Mouse (Mus musculus) MEL (cell line): ENCODE data around the gene Eif1. TPM values are rescaled to one million over a fixed set of nuclear protein-coding genes. Genes with fewer than 3 reads are reported as not detected.
A peak's percentile ranks its signal among the peaks of the same experiment; 100 is the strongest.

Experiments used
- DNase-seq: peaks from one replicate; pipeline ENCODE4 v3.0.0; 2011; ENCODE audit warnings: low read depth, low spot score
- H3K27ac ChIP-seq: 2 replicates; pipeline ENCODE4 v1.5.1; 2012; ENCODE audit warnings: low read depth, mild to moderate bottlenecking, control low read depth, low read length, moderate library complexity; ENCODE audit not compliant: control insufficient read depth
- H3K27me3 ChIP-seq, 2 experiments: fragments of 150-350 bp in 1 of 2; sonication (generic) in 1 of 2; 2 replicates each; pipeline ENCODE4 v1.6.1; 2012; ENCODE audit warnings: low read length in 2 of 2, mild to moderate bottlenecking in 2 of 2, improper control_type of control experiment in 1 of 2, moderate library complexity in 1 of 2; ENCODE audit not compliant: insufficient read depth in 2 of 2, control insufficient read depth in 1 of 2
- H3K36me3 ChIP-seq, 2 experiments: 2 replicates each; pipeline ENCODE4 v1.6.1; 2012 to 2014; ENCODE audit warnings: low read length in 2 of 2, improper control_type of control experiment in 1 of 2, inconsistent platforms in 1 of 2, mild to moderate bottlenecking in 1 of 2; ENCODE audit not compliant: insufficient read depth in 2 of 2, control insufficient read depth in 1 of 2
- H3K4me1 ChIP-seq, 2 experiments: fragments of 150-350 bp in 1 of 2; sonication (generic) in 1 of 2; 2 replicates each; pipeline ENCODE4 v1.6.1; 2012; ENCODE audit warnings: low read length in 2 of 2, improper control_type of control experiment in 1 of 2, mild to moderate bottlenecking in 1 of 2; ENCODE audit not compliant: insufficient read depth in 2 of 2, control insufficient read depth in 1 of 2
- H3K4me3 ChIP-seq, 2 experiments: fragments of 150-350 bp in 1 of 2; sonication (generic) in 1 of 2; 2 replicates each; pipeline ENCODE4 v1.5.1; 2012; ENCODE audit warnings: low read depth in 2 of 2, low read length in 2 of 2, mild to moderate bottlenecking in 2 of 2, moderate library complexity in 2 of 2, control low read depth in 1 of 2, improper control_type of control experiment in 1 of 2; ENCODE audit not compliant: control insufficient read depth in 1 of 2, insufficient read depth in 1 of 2
- H3K79me2 ChIP-seq: 2 replicates; pipeline ENCODE4 v1.6.1; 2012; ENCODE audit warnings: mild to moderate bottlenecking, low read length, moderate library complexity; ENCODE audit not compliant: control insufficient read depth, poor library complexity, insufficient read depth
- H3K9ac ChIP-seq: 2 replicates; pipeline ENCODE4 v1.6.1; 2012; ENCODE audit warnings: low read depth, mild to moderate bottlenecking, control low read depth, low read length, moderate library complexity; ENCODE audit not compliant: control insufficient read depth, poor library complexity, severe bottlenecking
- H3K9me3 ChIP-seq: fragments of 150-350 bp; sonication (generic); replicated peaks from 2 replicates; pipeline ENCODE4 v1.6.1; 2012; ENCODE audit warnings: mild to moderate bottlenecking, low read length, improper control_type of control experiment, moderate library complexity; ENCODE audit not compliant: insufficient read depth
- CTCF ChIP-seq, 3 experiments: IDR thresholded peaks in 2 of 3; conservative IDR thresholded peaks in 1 of 3; 2 replicates each; pipeline ENCODE4 v1.5.1; 2011 to 2012; ENCODE audit warnings: low read length in 3 of 3, low read depth in 2 of 3, mild to moderate bottlenecking in 2 of 3, improper control_type of control experiment in 1 of 3, inconsistent platforms in 1 of 3, mixed read lengths in 1 of 3, moderate library complexity in 1 of 3; ENCODE audit not compliant: control insufficient read depth in 1 of 3, insufficient read depth in 1 of 3, poor library complexity in 1 of 3, severe bottlenecking in 1 of 3
- E2F4 ChIP-seq: IDR thresholded peaks from 2 replicates; pipeline ENCODE4 v1.6.1; 2011; ENCODE audit warnings: low read depth, low read length, improper control_type of control experiment, borderline replicate concordance
- ELF1 ChIP-seq: IDR thresholded peaks from 2 replicates; pipeline ENCODE4 v1.6.1; 2014; ENCODE audit warnings: low read depth, mild to moderate bottlenecking, inconsistent platforms, low read length, improper control_type of control experiment, moderate library complexity
- EP300 ChIP-seq, 2 experiments: IDR thresholded peaks; 2 replicates each; pipeline ENCODE4 v1.6.1; 2011; ENCODE audit warnings: improper control_type of control experiment in 2 of 2, low read length in 2 of 2, low read depth in 1 of 2, mild to moderate bottlenecking in 1 of 2
- ETS1 ChIP-seq: IDR thresholded peaks from 2 replicates; pipeline ENCODE4 v1.6.1; 2012; ENCODE audit warnings: low read depth, mild to moderate bottlenecking, inconsistent platforms, low read length, improper control_type of control experiment, moderate library complexity
- JUND ChIP-seq: IDR thresholded peaks from 2 replicates; pipeline ENCODE4 v1.6.1; 2011; ENCODE audit warnings: low read depth, mild to moderate bottlenecking, improper control_type of control experiment, low read length
- MEF2A ChIP-seq: IDR thresholded peaks from 2 replicates; pipeline ENCODE4 v1.6.1; 2014; ENCODE audit warnings: low read depth, mild to moderate bottlenecking, inconsistent platforms, low read length, improper control_type of control experiment; ENCODE audit not compliant: poor library complexity, insufficient replicate concordance, severe bottlenecking; ENCODE audit errors: extremely low read depth
- MXI1 ChIP-seq: IDR thresholded peaks from 2 replicates; pipeline ENCODE4 v1.6.1; 2011; ENCODE audit warnings: mild to moderate bottlenecking, low read depth, low read length, improper control_type of control experiment
- MYC ChIP-seq: IDR thresholded peaks from 2 replicates; pipeline ENCODE4 v1.6.1; 2011; ENCODE audit warnings: low read depth, mild to moderate bottlenecking, low read length, improper control_type of control experiment, moderate library complexity
- NELFE ChIP-seq: IDR thresholded peaks from 2 replicates; pipeline ENCODE4 v1.6.1; 2011; ENCODE audit warnings: low read depth, low read length, improper control_type of control experiment
- POLR2A ChIP-seq, 2 experiments: IDR thresholded peaks; 2 replicates each; pipeline ENCODE4 v1.6.1; 2011 to 2012; ENCODE audit warnings: low read length in 2 of 2, mild to moderate bottlenecking in 2 of 2, control low read depth in 1 of 2, improper control_type of control experiment in 1 of 2, low read depth in 1 of 2, moderate library complexity in 1 of 2; ENCODE audit not compliant: control insufficient read depth in 1 of 2, insufficient read depth in 1 of 2, poor library complexity in 1 of 2
- POLR2AphosphoS2 ChIP-seq: IDR thresholded peaks from 2 replicates; pipeline ENCODE4 v1.6.1; 2011; ENCODE audit warnings: low read length, improper control_type of control experiment
- RAD21 ChIP-seq: IDR thresholded peaks from 2 replicates; pipeline ENCODE4 v1.6.1; 2011; ENCODE audit warnings: mild to moderate bottlenecking, low read depth, low read length, improper control_type of control experiment
- SIN3A ChIP-seq: IDR thresholded peaks from 2 replicates; pipeline ENCODE4 v1.6.1; 2012; ENCODE audit warnings: low read length, improper control_type of control experiment, inconsistent platforms
- SMC3 ChIP-seq: IDR thresholded peaks from 2 replicates; pipeline ENCODE4 v1.6.1; 2011; ENCODE audit warnings: low read depth, low read length, improper control_type of control experiment
- TAL1 ChIP-seq: IDR thresholded peaks from 2 replicates; pipeline ENCODE4 v1.6.1; 2012; ENCODE audit warnings: mild to moderate bottlenecking, inconsistent platforms, low read length, moderate library complexity, mixed read lengths
- TBP ChIP-seq: IDR thresholded peaks from 2 replicates; pipeline ENCODE4 v1.8.0; 2011; ENCODE audit warnings: low read depth, low read length, improper control_type of control experiment
- ZC3H11A ChIP-seq: IDR thresholded peaks from 2 replicates; pipeline ENCODE4 v1.6.1; 2012; ENCODE audit warnings: low read depth, mild to moderate bottlenecking, inconsistent platforms, low read length, improper control_type of control experiment
- ZKSCAN1 ChIP-seq: IDR thresholded peaks from 2 replicates; pipeline ENCODE4 v1.6.1; 2012; ENCODE audit warnings: low read depth, mild to moderate bottlenecking, inconsistent platforms, low read length, improper control_type of control experiment, moderate library complexity
- ZMIZ1 ChIP-seq: IDR thresholded peaks from 2 replicates; pipeline ENCODE4 v1.6.1; 2012; ENCODE audit warnings: low read depth, mild to moderate bottlenecking, inconsistent platforms, low read length, improper control_type of control experiment, moderate library complexity
- polyA plus RNA-seq, 2 experiments: library from polyadenylated mRNA; stranded (reverse) in 1 of 2; unstranded in 1 of 2; fragments of >175 nt in 1 of 2; fragments of >200 nt in 1 of 2; gene quantifications; 2 replicates each; pipeline versions ENCODE4 v1.2.1 to v1.2.4; 2012; ENCODE audit warnings: low replicate concordance in 2 of 2, low read depth in 1 of 2; ENCODE audit not compliant: insufficient read length in 2 of 2, insufficient read depth in 1 of 2, missing spikeins in 1 of 2
- total RNA-seq: library from RNA; depleted of rRNA; stranded (reverse); fragments of 300-350 nt; gene quantifications from 2 replicates; pipeline ENCODE4 v1.2.3, GENCODE M21; 2012

Eif1 gene
- total and polyA plus RNA-seq, 3 experiments = 289 to 926 (median 320) TPM

- no peak for TF ChIP-seq NELFE
- no peak for TF ChIP-seq ETS1
- TF ChIP-seq ZC3H11A = peak; percentile 93
- no peak for TF ChIP-seq ZKSCAN1
- TF ChIP-seq MXI1 = no peak
- no peak for TF ChIP-seq TAL1
- TF ChIP-seq TBP = peak; percentile 33; the same call in 1 of the 2 replicates
- TF ChIP-seq SIN3A = peak; percentile 56; the same call in 1 of the 2 replicates
- no peak for TF ChIP-seq POLR2A (IDR thresholded peaks at IDR 0.05; ENCODE audit: control insufficient read depth in 1 of 2, insufficient read depth in 1 of 2, low read depth in 1 of 2, low read length in 2 of 2, poor library complexity in 1 of 2)
- no peak for TF ChIP-seq POLR2AphosphoS2
- TF ChIP-seq SMC3 = peak; percentile 92
Measured at GRCm38 (mm10) chr11:100362209-100362978, 42.7 kb downstream of the Eif1 start (continued).

- no peak for TF ChIP-seq ZMIZ1
- no peak for TF ChIP-seq EP300 (IDR thresholded peaks at IDR 0.05; ENCODE audit: low read depth in 1 of 2, low read length in 2 of 2)
- peak; percentile 4 for TF ChIP-seq RAD21
- TF ChIP-seq MEF2A = no peak
- peak; percentile 75 to 88 (median 81) for TF ChIP-seq CTCF (IDR thresholded peaks at IDR 0.05 in 2 of 3, conservative IDR thresholded peaks at IDR 0.05 in 1 of 3; ENCODE audit: control insufficient read depth in 1 of 3, insufficient read depth in 1 of 3, low read depth in 2 of 3, low read length in 3 of 3, poor library complexity in 1 of 3, severe bottlenecking in 1 of 3)
- no peak for TF ChIP-seq E2F4
- peak; percentile 50 for TF ChIP-seq SMC3
- TF ChIP-seq TAL1 = no peak
- TF ChIP-seq JUND = no peak
- TF ChIP-seq TBP = no peak
- no peak for TF ChIP-seq MYC
- TF ChIP-seq ELF1 = no peak
- Histone ChIP-seq H3K79me2 (no peaks in the 10 kb centered on the region), H3K27me3 (peaks cover 0 to 1% of the 10 kb centered on the region in 2 experiments; a peak in 2 of 4 replicates), H3K4me3 (no peak overlapping the region), H3K36me3 (no peaks in the 10 kb centered on the region), H3K9ac (no peak overlapping the region), H3K9me3 (no peaks in the 10 kb centered on the region), H3K27ac (no peak overlapping the region), H3K4me1 (no peaks in the 10 kb centered on the region)
- peak; percentile 75 for DNase-seq
Measured at GRCm38 (mm10) chr11:100362979-100363562, 43.4 kb downstream of the Eif1 start.
